Mouse (Mus musculus): Measurements from ENCODE around the gene Agmo. TPM values are rescaled to one million over a fixed set of nuclear protein-coding genes. Genes with fewer than 3 reads are reported as not detected.

The Agmo gene
- 0.21 and 0.24 TPM in 2 replicates for polyA plus RNA-seq (2012; rRNA removed)

GRCm38 (mm10) chr12:37241566-37242021 is at the start of gene Agmo:
Gene Agmo (plus strand): TSS chr12:37241641.

Other genes with a start within 250 kb of the Agmo start
- 1.7 and 11.5 TPM in 2 replicates for gene Meox2, start 133.1 kb upstream of the Agmo start, polyA plus RNA-seq (2012; rRNA removed)